In the genomic region with DNA sequence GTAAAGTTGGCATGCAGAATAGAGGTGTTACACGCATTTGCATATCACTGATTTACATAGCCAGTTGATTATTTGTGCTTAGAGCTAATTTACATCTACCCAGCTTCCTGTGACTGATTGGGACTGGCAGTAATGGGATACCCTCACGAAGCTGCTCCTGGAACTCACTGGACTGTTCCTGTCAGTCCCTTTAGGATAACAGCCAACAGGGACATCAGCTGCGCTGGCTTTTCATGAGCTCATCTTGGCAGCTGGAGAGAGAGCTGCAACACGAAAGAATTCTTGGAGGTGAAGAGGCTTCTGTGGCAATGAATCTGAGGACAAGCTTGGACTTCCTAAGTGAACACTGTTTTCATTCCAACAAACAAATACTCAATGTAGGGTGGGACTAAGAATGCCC, we compare ENCODE assay signal across 21 mouse cellular contexts.
DNase-seq lines count a peak whose midpoint lies in the region; ATAC-seq and TF ChIP-seq lines count a peak whose summit lies in the region.
"Had no signal": no experiment of that assay in that cellular context is flagged by ENCODE, and none has a peak within 500 bp of the region (broad histone marks: within the 10 kb centered on the region; RNA-seq: fewer than 3 reads in every experiment).

No protein-coding gene starts in this region.

- intact Hi-C loops in gastrocnemius, postnatal 36 days (cut with DNase I), result no loop called here

- no peaks in the 10 kb centered on the region for H3K27me3 ChIP-seq in forebrain, postnatal 0 days (ENCODE audit: insufficient read depth, low read length)
- no peaks in the 10 kb centered on the region for H3K27me3 ChIP-seq in forebrain, embryonic 11.5 days (ENCODE audit: control insufficient read depth, insufficient read depth, low read length)
- H3K27me3 ChIP-seq: forebrain, embryonic 15.5 days; lung, embryonic 15.5 days; Patski had no signal

- no peak; the same call in 1 of the 2 replicates for ATAC-seq in forebrain, postnatal 0 days
- no peak for ATAC-seq in forebrain, embryonic 11.5 days (replicated peaks; ENCODE audit: low FRiP score)
- ATAC-seq: activated CD4-positive, CD25-positive, alpha-beta regulatory T cell, adult 4 months; forebrain, embryonic 15.5 days; inflammation-experienced regulatory T-cells, adult 6 months; Patski had no signal

- no peak overlapping the region for H3K9ac ChIP-seq in forebrain, postnatal 0 days
- H3K9ac ChIP-seq in forebrain, embryonic 11.5 days (ENCODE audit: low read length), result no peak overlapping the region
- H3K9ac ChIP-seq: forebrain, embryonic 15.5 days; lung, embryonic 15.5 days had no signal

- no peaks in the 10 kb centered on the region for H3K9me3 ChIP-seq in forebrain, postnatal 0 days (ENCODE audit: low read length)
- H3K9me3 ChIP-seq in forebrain, embryonic 11.5 days (ENCODE audit: control insufficient read depth, low read length), result no peaks in the 10 kb centered on the region
- H3K9me3 ChIP-seq: forebrain, embryonic 15.5 days; lung, embryonic 15.5 days had no signal

- no peak overlapping the region for H3K4me2 ChIP-seq in forebrain, postnatal 0 days (ENCODE audit: low read depth)
- H3K4me2 ChIP-seq in forebrain, embryonic 11.5 days (ENCODE audit: low read depth, low read length, severe bottlenecking), result no peak overlapping the region
- H3K4me2 ChIP-seq: forebrain, embryonic 15.5 days; liver, embryonic 11.5 days; lung, embryonic 15.5 days had no signal

- no peak overlapping the region for H3K4me3 ChIP-seq in forebrain, postnatal 0 days (ENCODE audit: low read depth, low read length)
- no peak overlapping the region for H3K4me3 ChIP-seq in forebrain, embryonic 11.5 days (ENCODE audit: low read depth, low read length)
- H3K4me3 ChIP-seq: forebrain, embryonic 15.5 days; lung, embryonic 15.5 days had no signal

- 39% methylated on average over 4 of the region's 4 CpGs for WGBS in forebrain, postnatal 0 days
- WGBS in forebrain, embryonic 11.5 days, result 61% methylated on average over 4 of the region's 4 CpGs

- no peaks in the 10 kb centered on the region for H3K36me3 ChIP-seq in forebrain, postnatal 0 days (ENCODE audit: insufficient read depth)
- no peaks in the 10 kb centered on the region for H3K36me3 ChIP-seq in forebrain, embryonic 11.5 days (ENCODE audit: control insufficient read depth, insufficient read depth, low read length)
- H3K36me3 ChIP-seq: forebrain, embryonic 15.5 days; lung, embryonic 15.5 days had no signal

- no peak for TF ChIP-seq CTCF in forebrain, postnatal 0 days (IDR thresholded peaks at IDR 0.05; ENCODE audit: low read depth)

- DNase-seq in forebrain, postnatal 0 days, result peak; percentile 5
- no peak for DNase-seq in forebrain, embryonic 11.5 days (ENCODE audit: low spot score)
- DNase-seq in retina, postnatal 1 day, result peak; percentile 7
- no peak for DNase-seq in retina, embryonic 14.5 days (ENCODE audit: low spot score)
- peak; percentile 7 to 14 for DNase-seq in gastrocnemius, postnatal 36 days
- DNase-seq in testis, postnatal 10 days (ENCODE audit: low spot score), result no peak
- no peak for DNase-seq in kidney, adult 9 months
- DNase-seq: adrenal gland, postnatal 14 days; B cell, adult 2 months; cerebellum, adult 9-11 months; embryo, embryonic 11 days; heart, postnatal 4 days; kidney, adult 8-10 months; kidney, postnatal 4 days; thymus, postnatal 36 days had no signal

- no peaks in the 10 kb centered on the region for H3K4me1 ChIP-seq in forebrain, postnatal 0 days (ENCODE audit: insufficient read depth)
- H3K4me1 ChIP-seq in forebrain, embryonic 11.5 days (replicated peaks; ENCODE audit: control insufficient read depth, insufficient read depth, low read length), result no peaks in the 10 kb centered on the region
- H3K4me1 ChIP-seq: lung, embryonic 15.5 days had no signal

- H3K27ac ChIP-seq in forebrain, postnatal 0 days (ENCODE audit: low read depth, low read length), result no peak overlapping the region
- H3K27ac ChIP-seq in forebrain, embryonic 11.5 days (ENCODE audit: low read depth, low read length), result no peak overlapping the region
- H3K27ac ChIP-seq: forebrain, embryonic 15.5 days; lung, embryonic 15.5 days had no signal

Comparison
In these comparisons a context has a peak if more than half of its experiments do, and no peak if none do; other contexts are left out.
1. DNase-seq: peak in forebrain, postnatal 0 days (single experiment), retina, postnatal 1 day (single experiment) and gastrocnemius, postnatal 36 days (2 of 2); none in forebrain, embryonic 11.5 days (single experiment), retina, embryonic 14.5 days (single experiment), testis, postnatal 10 days (single experiment) and kidney, adult 9 months (single experiment).